ENCODE assay signal across 15 mouse cellular contexts in the genomic region with DNA sequence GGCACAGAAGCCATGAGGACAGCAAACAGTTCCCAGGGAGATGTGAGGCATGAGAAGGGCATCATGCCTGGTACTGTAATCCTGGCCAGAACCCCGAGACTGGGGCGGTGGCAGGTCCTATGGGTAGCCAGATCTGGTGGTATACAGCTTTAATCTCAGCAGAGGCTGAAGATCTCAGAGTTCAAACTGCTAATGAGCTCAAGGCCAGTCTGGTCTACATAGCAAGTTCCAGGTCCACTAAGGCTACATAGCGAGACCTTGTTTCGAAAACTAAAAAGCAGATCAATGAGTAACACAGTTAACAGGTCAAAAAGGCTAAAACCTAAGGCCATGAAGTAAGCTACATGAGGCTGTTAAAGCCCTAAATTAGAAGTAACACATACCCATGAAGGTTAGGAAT. TPM values are rescaled to one million over a fixed set of nuclear protein-coding genes. Genes with fewer than 3 reads are reported as not detected.
"Had no signal": no experiment of that assay in that cellular context is flagged by ENCODE, and none has a peak within 500 bp of the region (broad histone marks: within the 10 kb centered on the region; RNA-seq: fewer than 3 reads in every experiment).

No protein-coding gene starts in this region.

- H3K4me3 ChIP-seq: limb, embryonic 15.5 days; myocyte; neural tube, embryonic 15.5 days had no signal

- H3K27ac ChIP-seq: limb, embryonic 15.5 days; neural tube, embryonic 15.5 days had no signal

- DNase-seq: kidney, postnatal 10 days; layer of hippocampus, adult 9-11 months; layer of hippocampus, postnatal 36 days; lung, adult 2 months; lung, postnatal 36 days; midbrain, embryonic 14.5 days; right cerebral cortex, adult 18-20 months; right cerebral cortex, postnatal 25 days; thymus, postnatal 36 days had no signal

- H3K4me2 ChIP-seq: limb, embryonic 15.5 days; neural tube, embryonic 15.5 days had no signal

- H3K9me3 ChIP-seq: limb, embryonic 15.5 days; neural tube, embryonic 15.5 days had no signal

- ATAC-seq: intestine, embryonic 16.5 days; lung, postnatal 0 days had no signal

- H3K27me3 ChIP-seq: limb, embryonic 15.5 days; neural tube, embryonic 15.5 days had no signal

- H3K4me1 ChIP-seq: limb, embryonic 15.5 days; neural tube, embryonic 15.5 days had no signal

- H3K9ac ChIP-seq: limb, embryonic 15.5 days; neural tube, embryonic 15.5 days had no signal

RNA-seq across cellular contexts. Expression of a gene that starts 59.5 kb away (rescaled TPM):
- total RNA-seq: megakaryocyte progenitor cell, adult 5-6 weeks had no signal
